Mouse (Mus musculus) forebrain, postnatal 0 days (tissue): ENCODE measurements around the gene Cand2. TPM values are rescaled to one million over a fixed set of nuclear protein-coding genes. Genes with fewer than 3 reads are reported as not detected.

Source experiments
- ATAC-seq: fragments of 200-750 bp; cut with Nextera tagmentation; 2 replicates; pipeline ENCODE4 v1.8.0; 2017; ENCODE audit warnings: mild to moderate bottlenecking, moderate library complexity
- DNase-seq: peaks from one replicate; pipeline ENCODE4 v3.0.0-alpha.2; 2015
- H3K27ac ChIP-seq: fragments of 300-500 bp; sonication (generic); 2 replicates; pipeline ENCODE4 v1.5.1; 2014; ENCODE audit warnings: low read depth, mild to moderate bottlenecking, antibody characterized with exemption, low read length, moderate library complexity, mixed read lengths
- H3K27me3 ChIP-seq: fragments of 300-500 bp; sonication (generic); 2 replicates; pipeline ENCODE4 v1.6.1; 2014; ENCODE audit warnings: mild to moderate bottlenecking, low read length, mixed read lengths; ENCODE audit not compliant: insufficient read depth
- H3K36me3 ChIP-seq: fragments of 300-500 bp; sonication (generic); 2 replicates; pipeline ENCODE4 v1.6.1; 2014; ENCODE audit warnings: mild to moderate bottlenecking, moderate library complexity; ENCODE audit not compliant: insufficient read depth
- H3K4me1 ChIP-seq: fragments of 300-500 bp; sonication (generic); 2 replicates; pipeline ENCODE4 v1.6.1; 2014; ENCODE audit warnings: antibody characterized with exemption; ENCODE audit not compliant: insufficient read depth
- H3K4me2 ChIP-seq: fragments of 300-500 bp; sonication (generic); 2 replicates; pipeline ENCODE4 v1.6.1; 2014; ENCODE audit warnings: low read depth, mild to moderate bottlenecking, moderate library complexity
- H3K4me3 ChIP-seq: fragments of 300-500 bp; sonication (generic); 2 replicates; pipeline ENCODE4 v1.5.1; 2014; ENCODE audit warnings: low read depth, low read length, mixed read lengths
- H3K9ac ChIP-seq: fragments of 300-500 bp; sonication (generic); 2 replicates; pipeline ENCODE4 v1.6.1; 2014; ENCODE audit warnings: mild to moderate bottlenecking
- H3K9me3 ChIP-seq: fragments of 300-500 bp; sonication (generic); 2 replicates; pipeline ENCODE4 v1.6.1; 2016; ENCODE audit warnings: low read length
- CTCF ChIP-seq: sonication (generic); IDR thresholded peaks from 2 replicates; pipeline ENCODE4 v1.5.1; 2016; ENCODE audit warnings: antibody characterized with exemption, control low read depth, low read depth
- WGBS: fragments of 180-500 bp; shearing (Covaris S2); extraction: QIAGEN DNeasy Blood & Tissue Kit; methylation state at CpG from one replicate; pipeline ENCODE4 v1.1.7; 2014; 5-methylcytosine and 5-hydroxymethylcytosine counted together
- polyA plus RNA-seq: library from polyadenylated mRNA; unstranded; fragments of >200 nt; fragmentation: Nextera tagmentation; extraction: Ambion mirVana; gene quantifications from 2 replicates; pipeline ENCODE4 v1.2.1, GENCODE M21; 2015
- total RNA-seq: library from RNA; depleted of rRNA; stranded (reverse); fragments of >200 nt; gene quantifications from 2 replicates; pipeline ENCODE4 v1.2.3, GENCODE M21; 2014

Gene Cand2
- total and polyA plus RNA-seq, 2 experiments from 2014 or later = 4.2 to 6.6 TPM

GRCm38 (mm10) chr6:115792691-115793215 is 18.4 kb downstream of the Cand2 start:
- H3K4me2 ChIP-seq = no peak overlapping the region
- H3K27ac ChIP-seq = no peak overlapping the region
- H3K9ac ChIP-seq = no peak overlapping the region
- TF ChIP-seq CTCF = no peak
- H3K9me3 ChIP-seq = no peaks in the 10 kb centered on the region
- H3K36me3 ChIP-seq = peaks cover 79% of the 10 kb centered on the region
- no peak overlapping the region for H3K4me3 ChIP-seq
- H3K4me1 ChIP-seq = no peaks in the 10 kb centered on the region
- DNase-seq (no peak), ATAC-seq (no peak; the same call in 1 of the 2 replicates)
- 87% methylated on average over 21 of the region's 21 CpGs for WGBS
- no peaks in the 10 kb centered on the region for H3K27me3 ChIP-seq

- 99% methylated on average over 3 of the region's 3 CpGs for WGBS
- Histone ChIP-seq H3K27me3 (no peaks in the 10 kb centered on the region), H3K36me3 (peaks cover 81% of the 10 kb centered on the region), H3K9me3 (no peaks in the 10 kb centered on the region), H3K9ac (no peak overlapping the region), H3K27ac (no peak overlapping the region), H3K4me2 (no peak overlapping the region), H3K4me3 (no peak overlapping the region), H3K4me1 (peaks cover 3% of the 10 kb centered on the region; the same call in 1 of the 2 replicates)
- ATAC-seq = no peak
- no peak for DNase-seq
- TF ChIP-seq CTCF = no peak
These were observed 27.5 kb downstream of the Cand2 start for GRCm38 (mm10) chr6:115801811-115802210.

GRCm38 (mm10) chr6:115803541-115804382 is 29.4 kb downstream of the Cand2 start:
- Histone ChIP-seq H3K27me3 (no peaks in the 10 kb centered on the region), H3K9ac (no peak overlapping the region), H3K4me1 (peaks cover 9% of the 10 kb centered on the region), H3K9me3 (no peaks in the 10 kb centered on the region), H3K4me3 (no peak overlapping the region), H3K4me2 (no peak overlapping the region), H3K27ac (no peak overlapping the region; the same call in 1 of the 2 replicates), H3K36me3 (peaks cover 71% of the 10 kb centered on the region)
- 44% methylated on average over 16 of the region's 16 CpGs for WGBS
- DNase-seq = peak; percentile 66
- peak; percentile 74 for TF ChIP-seq CTCF
- peak; percentile 65 for ATAC-seq

GRCm38 (mm10) chr6:115804432-115805192 is 30.3 kb downstream of the Cand2 start:
- Histone ChIP-seq H3K27me3 (no peaks in the 10 kb centered on the region), H3K4me1 (peaks cover 9% of the 10 kb centered on the region), H3K4me3 (no peak overlapping the region), H3K36me3 (peaks cover 62% of the 10 kb centered on the region), H3K27ac (no peak overlapping the region), H3K4me2 (no peak overlapping the region), H3K9ac (no peak overlapping the region), H3K9me3 (no peaks in the 10 kb centered on the region)
- TF ChIP-seq CTCF = no peak
- DNase-seq = no peak
- WGBS = 66% methylated on average over 10 of the region's 10 CpGs
- ATAC-seq = no peak

GRCm38 (mm10) chr6:115807464-115808195 is 33.3 kb downstream of the Cand2 start:
- 0 out of 2 replicates have a peak, but pooled peaks have one; percentile 1 for ATAC-seq
- H3K4me2 ChIP-seq = peak overlapping the region; percentile 69

GRCm38 (mm10) chr6:115808196-115808487 is 33.8 kb downstream of the Cand2 start:
- TF ChIP-seq CTCF = no peak
- WGBS = under 1% methylated on average over 22 of the region's 22 CpGs
- H3K4me1 ChIP-seq = peaks cover 9% of the 10 kb centered on the region
- peak overlapping the region; percentile 69 for H3K4me2 ChIP-seq
- no peaks in the 10 kb centered on the region for H3K9me3 ChIP-seq
- peak overlapping the region; percentile 98 for H3K27ac ChIP-seq
- DNase-seq (no peak), ATAC-seq (peak; percentile 56)
- H3K4me3 ChIP-seq = peak overlapping the region; percentile 84
- no peaks in the 10 kb centered on the region for H3K27me3 ChIP-seq
- peak overlapping the region; percentile 96 for H3K9ac ChIP-seq
- peaks cover 40% of the 10 kb centered on the region for H3K36me3 ChIP-seq

More at GRCm38 (mm10) chr6:115807464-115808195, 33.3 kb downstream of the Cand2 start:
- Histone ChIP-seq H3K4me3 (peak overlapping the region; percentile 84), H3K36me3 (peaks cover 42% of the 10 kb centered on the region), H3K9me3 (no peaks in the 10 kb centered on the region), H3K9ac (peak overlapping the region; percentile 96), H3K27ac (peak overlapping the region; percentile 98), H3K4me1 (peaks cover 9% of the 10 kb centered on the region), H3K27me3 (no peaks in the 10 kb centered on the region)
- 2% methylated on average over 15 of the region's 15 CpGs for WGBS
- no peak for DNase-seq
- no peak for TF ChIP-seq CTCF
